Mouse (Mus musculus) kidney, adult 2 months (tissue): ENCODE measurements around the gene Hdgfl3. TPM values are rescaled to one million over a fixed set of nuclear protein-coding genes. Genes with fewer than 3 reads are reported as not detected.

Source experiments
- DNase-seq: peaks from one replicate; pipeline ENCODE4 v3.0.0; 2021
- H3K27ac ChIP-seq: fragments of 200-500 bp; 2 replicates; pipeline ENCODE4 v1.5.1; 2012; ENCODE audit warnings: low read depth, low read length, control low read depth, inconsistent platforms; ENCODE audit not compliant: insufficient read depth
- H3K27me3 ChIP-seq: fragments of 200-500 bp; replicated peaks from 2 replicates; pipeline ENCODE4 v1.6.1; 2012; ENCODE audit warnings: mild to moderate bottlenecking, moderate library complexity, low read length, inconsistent platforms; ENCODE audit not compliant: control insufficient read depth, insufficient read depth
- H3K36me3 ChIP-seq: fragments of 200-500 bp; 2 replicates; pipeline ENCODE4 v1.6.1; 2012; ENCODE audit warnings: mild to moderate bottlenecking, moderate library complexity, low read length, inconsistent platforms; ENCODE audit not compliant: control insufficient read depth, insufficient read depth
- H3K4me1 ChIP-seq: fragments of 200-500 bp; 2 replicates; pipeline ENCODE4 v1.6.1; 2011; ENCODE audit warnings: low read length; ENCODE audit not compliant: control insufficient read depth, insufficient read depth
- H3K4me3 ChIP-seq: fragments of 200-500 bp; 2 replicates; pipeline ENCODE4 v1.5.1; 2011; ENCODE audit warnings: mild to moderate bottlenecking, low read depth, low read length, control low read depth; ENCODE audit not compliant: insufficient read depth
- CTCF ChIP-seq: fragments of 200-500 bp; conservative IDR thresholded peaks from 2 replicates; pipeline ENCODE4 v1.5.1; 2011; ENCODE audit warnings: low read depth, mild to moderate bottlenecking, control low read depth, low read length, moderate library complexity, mixed read lengths; ENCODE audit not compliant: insufficient read depth, insufficient read length
- POLR2A ChIP-seq: fragments of 200-500 bp; IDR thresholded peaks from one replicate; pipeline ENCODE4 v1.6.1; 2011; ENCODE audit warnings: low read depth, low read length, control low read depth
- WGBS: fragments of 180-500 bp; shearing (Covaris S2); methylation state at CpG from one replicate; pipeline ENCODE4 v1.1.7; 2018; 5-methylcytosine and 5-hydroxymethylcytosine counted together
- polyA plus RNA-seq: library from polyadenylated mRNA; depleted of rRNA; stranded (reverse); fragments of >200 nt; gene quantifications from 2 replicates; pipeline ENCODE4 v1.2.3, GENCODE M21; 2012

Gene Hdgfl3
- polyA plus RNA-seq, 1 experiment: 1.5 TPM

- no peak for TF ChIP-seq POLR2A
- no peak for TF ChIP-seq CTCF
- WGBS: 50% methylated on average over 1 of the region's 1 CpGs
- no peak for DNase-seq
- Histone ChIP-seq H3K27ac (no peak overlapping the region), H3K36me3 (no peaks in the 10 kb centered on the region), H3K4me3 (no peak overlapping the region), H3K4me1 (no peaks in the 10 kb centered on the region), H3K27me3 (no peaks in the 10 kb centered on the region)
These were observed 60.5 kb downstream of the Hdgfl3 start for GRCm38 (mm10) chr7:81873807-81874206.

GRCm38 (mm10) chr7:81872493-81873013 lies 61.7 kb downstream of the Hdgfl3 start:
- DNase-seq: no peak
- Histone ChIP-seq H3K4me1 (no peaks in the 10 kb centered on the region; the same call in 1 of the 2 replicates), H3K4me3 (no peak overlapping the region), H3K27me3 (no peaks in the 10 kb centered on the region), H3K36me3 (no peaks in the 10 kb centered on the region), H3K27ac (no peak overlapping the region)
- no peak for TF ChIP-seq CTCF
- no peak for TF ChIP-seq POLR2A
- WGBS: 75% methylated on average over 13 of the region's 13 CpGs

GRCm38 (mm10) chr7:81868158-81868557 lies 66.1 kb downstream of the Hdgfl3 start:
- Histone ChIP-seq H3K4me1 (no peaks in the 10 kb centered on the region; the same call in 1 of the 2 replicates), H3K36me3 (no peaks in the 10 kb centered on the region), H3K27me3 (no peaks in the 10 kb centered on the region), H3K27ac (no peak overlapping the region), H3K4me3 (no peak overlapping the region)
- peak; percentile 85 for DNase-seq
- WGBS: 23% methylated on average over 6 of the region's 6 CpGs
- peak; percentile 93 for TF ChIP-seq CTCF
- TF ChIP-seq POLR2A: no peak

- H3K27me3 ChIP-seq: no peaks in the 10 kb centered on the region
- no peak overlapping the region for H3K27ac ChIP-seq
- WGBS: 82% methylated on average over 9 of the region's 9 CpGs
- no peaks in the 10 kb centered on the region for H3K36me3 ChIP-seq
- no peaks in the 10 kb centered on the region; the same call in 1 of the 2 replicates for H3K4me1 ChIP-seq
- DNase-seq: no peak
- no peak overlapping the region for H3K4me3 ChIP-seq
- TF ChIP-seq CTCF (no peak), POLR2A (no peak)
These were observed 66.9 kb downstream of the Hdgfl3 start for GRCm38 (mm10) chr7:81867231-81867930.

- no peak overlapping the region for H3K4me3 ChIP-seq
- 95% methylated on average over 6 of the region's 6 CpGs for WGBS
- no peaks in the 10 kb centered on the region for H3K27me3 ChIP-seq
- TF ChIP-seq CTCF: no peak
- no peak for TF ChIP-seq POLR2A
- DNase-seq: no peak
- H3K36me3 ChIP-seq: no peaks in the 10 kb centered on the region
- no peaks in the 10 kb centered on the region; the same call in 1 of the 2 replicates for H3K4me1 ChIP-seq
- H3K27ac ChIP-seq: no peak overlapping the region
These were observed 68.3 kb downstream of the Hdgfl3 start for GRCm38 (mm10) chr7:81865937-81866336.

GRCm38 (mm10) chr7:81864552-81864951 lies 69.7 kb downstream of the Hdgfl3 start:
- WGBS: 87% methylated on average over 6 of the region's 6 CpGs
- Histone ChIP-seq H3K27me3 (no peaks in the 10 kb centered on the region), H3K36me3 (no peaks in the 10 kb centered on the region), H3K4me3 (no peak overlapping the region), H3K4me1 (no peaks in the 10 kb centered on the region; the same call in 1 of the 2 replicates), H3K27ac (no peak overlapping the region)
- TF ChIP-seq CTCF (no peak), POLR2A (no peak)
- DNase-seq: no peak

- Histone ChIP-seq H3K4me3 (no peak overlapping the region; the same call in 1 of the 2 replicates), H3K27me3 (no peaks in the 10 kb centered on the region), H3K27ac (peak overlapping the region; percentile 58; the same call in 1 of the 2 replicates), H3K4me1 (no peaks in the 10 kb centered on the region), H3K36me3 (no peaks in the 10 kb centered on the region)
- WGBS: 72% methylated on average over 24 of the region's 24 CpGs
- TF ChIP-seq POLR2A: no peak
- TF ChIP-seq CTCF: no peak
- DNase-seq: peak; percentile 45
These were observed 71.4 kb downstream of the Hdgfl3 start for GRCm38 (mm10) chr7:81862587-81863583.
